Mouse (Mus musculus) liver, embryonic 14.5 days (tissue): Measurements from ENCODE around the gene Pfas.

Experiments used
- CTCF ChIP-seq: IDR thresholded peaks from 2 replicates; pipeline ENCODE4 v1.5.1; 2016; ENCODE audit warnings: antibody characterized with exemption, low read depth, control low read depth
- EP300 ChIP-seq: IDR thresholded peaks from 2 replicates; pipeline ENCODE4 v1.6.1; 2016; ENCODE audit warnings: antibody characterized with exemption, low read depth

GRCm38 (mm10) chr11:69038173-69038572, 29.9 kb upstream of the Pfas start:
- TF ChIP-seq CTCF: no peak
- no peak for TF ChIP-seq EP300
